In genomic region chr3:103193186-103193585, GRCm38 (mm10) we compare ENCODE assay signal across 17 mouse cellular contexts.
"Had no signal": no experiment of that assay in that cellular context is flagged by ENCODE, and none has a peak within 500 bp of the region (broad histone marks: within the 10 kb centered on the region; RNA-seq: fewer than 3 reads in every experiment).

No protein-coding gene starts in this region.

- H3K4me3 ChIP-seq: lung, embryonic 15.5 days; megakaryocyte, embryonic 14.5 days; midbrain, embryonic 13.5 days; midbrain, embryonic 15.5 days; neural tube, embryonic 12.5 days; stomach, embryonic 15.5 days had no signal

- H3K27ac ChIP-seq: lung, embryonic 15.5 days; macrophage; midbrain, embryonic 13.5 days; midbrain, embryonic 15.5 days; neural tube, embryonic 12.5 days; stomach, embryonic 15.5 days had no signal

- H3K9me3 ChIP-seq: lung, embryonic 15.5 days; midbrain, embryonic 15.5 days; neural tube, embryonic 12.5 days; stomach, embryonic 15.5 days had no signal

- H3K4me2 ChIP-seq: lung, embryonic 15.5 days; midbrain, embryonic 11.5 days; midbrain, embryonic 13.5 days; midbrain, embryonic 15.5 days; neural tube, embryonic 12.5 days; stomach, embryonic 15.5 days had no signal

- DNase-seq: lung, adult 2 months; lung, postnatal 14 days; lung, postnatal 36 days; retina, postnatal 1 day; right cerebral cortex, adult 18-20 months; thymus, adult 18-20 months; thymus, postnatal 14 days; thymus, postnatal 36 days had no signal

- H3K4me1 ChIP-seq: lung, embryonic 15.5 days; midbrain, embryonic 13.5 days; midbrain, embryonic 15.5 days; neural tube, embryonic 12.5 days; stomach, embryonic 15.5 days had no signal

- H3K9ac ChIP-seq: lung, embryonic 15.5 days; midbrain, embryonic 13.5 days; midbrain, embryonic 15.5 days; neural tube, embryonic 12.5 days; stomach, embryonic 15.5 days had no signal

- ATAC-seq: lung, postnatal 0 days; midbrain, embryonic 13.5 days; midbrain, embryonic 15.5 days had no signal

- H3K27me3 ChIP-seq: lung, embryonic 15.5 days; megakaryocyte, embryonic 14.5 days; midbrain, embryonic 13.5 days; midbrain, embryonic 15.5 days; neural tube, embryonic 12.5 days; stomach, embryonic 15.5 days had no signal

- H3K36me3 ChIP-seq: lung, embryonic 15.5 days; midbrain, embryonic 13.5 days; midbrain, embryonic 15.5 days; neural tube, embryonic 12.5 days; stomach, embryonic 15.5 days had no signal
